Mouse (Mus musculus): ENCODE measurements around the gene Rabif. TPM values are rescaled to one million over a fixed set of nuclear protein-coding genes. Genes with fewer than 3 reads are reported as not detected.

Rabif gene
- polyA plus RNA-seq, 1 experiment from 2014 or later: 52.0 TPM

GRCm38 (mm10) chr1:134552396-134552795 is 57.9 kb downstream of the Rabif start:
- no peak overlapping the region for H3K4me2 ChIP-seq (ENCODE audit: low read depth)
- no peak overlapping the region for H3K9ac ChIP-seq (ENCODE audit: low read length)
- no peaks in the 10 kb centered on the region for H3K9me3 ChIP-seq (ENCODE audit: control insufficient read depth, low read length)
- no peak for DNase-seq (ENCODE audit: low spot score)
- no peak overlapping the region for H3K4me3 ChIP-seq (ENCODE audit: low read depth, low read length)
- H3K4me1 ChIP-seq (ENCODE audit: control insufficient read depth, insufficient read depth, low read length): peaks cover 9% of the 10 kb centered on the region; the same call in 1 of the 2 replicates
- no peak overlapping the region for H3K27ac ChIP-seq (ENCODE audit: low read depth, low read length)
- 69% methylated on average over 3 of the region's 3 CpGs for WGBS
- no peak for ATAC-seq (ENCODE audit: insufficient read depth, low FRiP score, low TSS enrichment)
- H3K27me3 ChIP-seq (ENCODE audit: control insufficient read depth, insufficient read depth, low read length): no peaks in the 10 kb centered on the region
- H3K36me3 ChIP-seq (ENCODE audit: control insufficient read depth, insufficient read depth, low read length): no peaks in the 10 kb centered on the region

- DNase-seq (ENCODE audit: low spot score) (no peak), ATAC-seq (ENCODE audit: insufficient read depth, low FRiP score, low TSS enrichment) (no peak)
- no peak overlapping the region for H3K27ac ChIP-seq (ENCODE audit: low read depth, low read length)
- peaks cover 9% of the 10 kb centered on the region; the same call in 1 of the 2 replicates for H3K4me1 ChIP-seq (ENCODE audit: control insufficient read depth, insufficient read depth, low read length)
- H3K27me3 ChIP-seq (ENCODE audit: control insufficient read depth, insufficient read depth, low read length): no peaks in the 10 kb centered on the region
- peak overlapping the region; percentile 81 for H3K4me2 ChIP-seq (ENCODE audit: low read depth)
- no peaks in the 10 kb centered on the region for H3K36me3 ChIP-seq (ENCODE audit: control insufficient read depth, insufficient read depth, low read length)
- H3K4me3 ChIP-seq (ENCODE audit: low read depth, low read length): peak overlapping the region; percentile 66; the same call in 1 of the 2 replicates
- H3K9me3 ChIP-seq (ENCODE audit: control insufficient read depth, low read length): no peaks in the 10 kb centered on the region
- no peak overlapping the region for H3K9ac ChIP-seq (ENCODE audit: low read length)
- WGBS: 30% methylated on average over 13 of the region's 13 CpGs
Measured at GRCm38 (mm10) chr1:134555240-134555870, 60.9 kb downstream of the Rabif start.

GRCm38 (mm10) chr1:134555871-134556670 is 61.6 kb downstream of the Rabif start:
- H3K27ac ChIP-seq (ENCODE audit: low read depth, low read length): peak overlapping the region; percentile 78
- ATAC-seq (ENCODE audit: insufficient read depth, low FRiP score, low TSS enrichment): peak; percentile 14
- peak; percentile 36 for DNase-seq (ENCODE audit: low spot score)
- H3K9me3 ChIP-seq (ENCODE audit: control insufficient read depth, low read length): no peaks in the 10 kb centered on the region
- H3K4me1 ChIP-seq (ENCODE audit: control insufficient read depth, insufficient read depth, low read length): peaks cover 9% of the 10 kb centered on the region; the same call in 1 of the 2 replicates
- H3K36me3 ChIP-seq (ENCODE audit: control insufficient read depth, insufficient read depth, low read length): no peaks in the 10 kb centered on the region
- peak overlapping the region; percentile 77 for H3K9ac ChIP-seq (ENCODE audit: low read length)
- H3K27me3 ChIP-seq (ENCODE audit: control insufficient read depth, insufficient read depth, low read length): no peaks in the 10 kb centered on the region
- H3K4me3 ChIP-seq (ENCODE audit: low read depth, low read length): peak overlapping the region; percentile 66
- H3K4me2 ChIP-seq (ENCODE audit: low read depth): peak overlapping the region; percentile 81
- WGBS: under 1% methylated on average over 40 of the region's 46 CpGs

- ATAC-seq (ENCODE audit: insufficient read depth, low FRiP score, low TSS enrichment) (peak; percentile 93), DNase-seq (ENCODE audit: low spot score) (peak; percentile 97)
- Histone ChIP-seq H3K9ac (ENCODE audit: low read length) (peak overlapping the region; percentile 77), H3K4me2 (ENCODE audit: low read depth) (peak overlapping the region; percentile 81), H3K9me3 (ENCODE audit: control insufficient read depth, low read length) (no peaks in the 10 kb centered on the region), H3K4me1 (ENCODE audit: control insufficient read depth, insufficient read depth, low read length) (peaks cover 9% of the 10 kb centered on the region; the same call in 1 of the 2 replicates), H3K36me3 (ENCODE audit: control insufficient read depth, insufficient read depth, low read length) (no peaks in the 10 kb centered on the region), H3K27me3 (ENCODE audit: control insufficient read depth, insufficient read depth, low read length) (no peaks in the 10 kb centered on the region), H3K4me3 (ENCODE audit: low read depth, low read length) (peak overlapping the region; percentile 66), H3K27ac (ENCODE audit: low read depth, low read length) (peak overlapping the region; percentile 78)
- 0% methylated on average over 34 of the region's 35 CpGs for WGBS
Measured at GRCm38 (mm10) chr1:134556671-134557218, 62.3 kb downstream of the Rabif start.

Other genes starting within 250 kb of the Rabif start
- gene Myog, start 204.7 kb upstream of the Rabif start, polyA plus RNA-seq (2014; fragmentation: Nextera tagmentation; extraction: Ambion mirVana): 48.2 and 60.2 TPM in 2 replicates
- 3.9 and 4.6 TPM in 2 replicates for gene Ppfia4, start 161.7 kb upstream of the Rabif start, polyA plus RNA-seq (2014; fragmentation: Nextera tagmentation; extraction: Ambion mirVana)
- gene Tmem183a, start 132.7 kb upstream of the Rabif start, polyA plus RNA-seq (2014; fragmentation: Nextera tagmentation; extraction: Ambion mirVana): 117 and 120 TPM in 2 replicates
- not detected in 2 replicates for gene 4933406M09Rik, start 108.7 kb upstream of the Rabif start, polyA plus RNA-seq (2014; fragmentation: Nextera tagmentation; extraction: Ambion mirVana)
- gene Cyb5r1, start 89.1 kb upstream of the Rabif start, polyA plus RNA-seq (2014; fragmentation: Nextera tagmentation; extraction: Ambion mirVana): 22.9 and 28.8 TPM in 2 replicates
- 81.2 and 83.8 TPM in 2 replicates for gene Adipor1, start 79.3 kb upstream of the Rabif start, polyA plus RNA-seq (2014; fragmentation: Nextera tagmentation; extraction: Ambion mirVana)
- 33.7 and 38.2 TPM in 2 replicates for gene Klhl12, start 39.1 kb upstream of the Rabif start, polyA plus RNA-seq (2014; fragmentation: Nextera tagmentation; extraction: Ambion mirVana)
- not detected in 2 replicates for gene Mgat4e, start 55.0 kb downstream of the Rabif start, polyA plus RNA-seq (2014; fragmentation: Nextera tagmentation; extraction: Ambion mirVana)
- 98.7 and 99.6 TPM in 2 replicates for gene Kdm5b, start 65.5 kb downstream of the Rabif start, polyA plus RNA-seq (2014; fragmentation: Nextera tagmentation; extraction: Ambion mirVana)
- 2.9 and 3.1 TPM in 2 replicates for gene Syt2, start 152.0 kb downstream of the Rabif start, polyA plus RNA-seq (2014; fragmentation: Nextera tagmentation; extraction: Ambion mirVana)